Mouse (Mus musculus) left cerebral cortex, adult 18-20 months (tissue): ENCODE data around the gene 4930415O20Rik. TPM values are rescaled to one million over a fixed set of nuclear protein-coding genes. Genes with fewer than 3 reads are reported as not detected.
A peak's percentile ranks its signal among the peaks of the same experiment; 100 is the strongest.

Source experiments
- DNase-seq, 2 experiments: peaks; one replicate each; pipeline ENCODE4 v3.0.0; 2021 to 2022; ENCODE audit warnings: low spot score in 2 of 2, mixed read lengths in 1 of 2
- total RNA-seq, 2 experiments: library from RNA; stranded (reverse); gene quantifications; 2 replicates each; pipeline ENCODE4 v1.2.3; 2021

4930415O20Rik gene
- total RNA-seq, 2 experiments from 2014 or later, result not detected

DNA sequence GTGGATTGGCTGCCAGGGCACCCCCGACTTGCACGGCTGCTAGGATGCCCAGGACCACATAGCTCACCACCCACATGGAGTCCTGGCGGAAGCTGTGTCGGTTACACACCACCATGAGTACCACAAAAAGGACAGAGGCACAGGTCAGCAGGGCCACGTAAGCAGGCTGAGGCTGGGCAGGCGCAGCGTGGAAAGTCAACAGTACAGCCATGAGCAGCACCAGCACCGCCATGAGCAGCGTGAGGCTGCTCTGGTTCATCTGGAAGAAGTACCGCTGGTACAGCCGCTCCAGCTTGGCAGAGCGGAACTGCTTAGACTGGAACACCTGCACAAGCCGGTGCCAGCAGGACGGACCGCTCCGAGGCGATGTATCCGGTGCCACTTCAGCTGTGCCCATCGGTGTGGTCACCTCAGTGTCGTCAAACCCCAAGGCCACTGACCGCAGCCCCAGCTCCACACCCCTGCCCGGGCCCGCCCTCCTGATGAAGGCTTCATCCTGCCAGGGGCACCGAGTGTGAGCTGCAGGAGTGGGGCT lies 33.3 kb downstream of the 4930415O20Rik start:
- DNase-seq, result no peak

DNA sequence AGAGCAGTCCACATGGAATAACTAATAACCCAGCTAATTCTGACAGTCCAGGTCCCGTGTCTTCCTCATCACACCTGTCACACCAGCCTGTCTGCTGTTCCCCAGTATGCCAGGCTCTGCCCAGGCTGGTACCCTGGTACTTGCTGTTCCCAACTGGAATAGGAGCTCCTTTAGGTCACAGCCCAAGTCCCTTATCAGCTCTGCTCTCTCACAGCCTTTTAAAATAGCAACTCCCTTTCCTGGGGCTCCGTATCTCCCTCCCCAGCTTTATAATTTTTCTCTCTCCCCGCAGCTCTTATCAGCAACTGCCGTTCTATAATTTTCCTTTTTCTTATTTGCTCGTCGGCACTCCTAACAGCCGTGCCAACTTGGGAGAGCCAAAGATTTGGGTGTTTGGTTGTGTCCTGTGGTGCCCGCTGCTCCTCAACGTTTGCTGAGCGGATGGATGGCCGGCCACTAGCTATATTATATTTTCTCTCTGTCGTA lies 35.3 kb downstream of the 4930415O20Rik start:
- DNase-seq, result no peak

DNA sequence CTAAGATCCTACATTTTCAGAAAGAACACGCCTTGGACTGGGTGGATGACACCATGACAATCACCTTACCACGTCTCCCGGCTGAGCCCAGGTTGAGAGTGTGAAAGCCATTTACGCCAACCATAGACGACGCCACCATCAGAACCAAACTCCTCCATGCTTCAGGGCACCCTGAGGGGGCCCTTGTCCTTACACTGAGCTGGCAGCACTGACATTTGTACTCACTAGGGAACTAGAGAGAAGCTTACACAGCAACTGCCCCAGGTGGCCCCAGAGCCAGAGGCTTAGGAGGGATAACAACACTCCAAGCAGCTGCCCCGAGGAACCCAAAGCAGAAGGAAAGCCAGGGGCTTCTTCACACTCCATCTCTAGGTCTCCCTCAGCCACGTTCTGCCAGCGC lies 35.9 kb downstream of the 4930415O20Rik start:
- no peak for DNase-seq

DNA sequence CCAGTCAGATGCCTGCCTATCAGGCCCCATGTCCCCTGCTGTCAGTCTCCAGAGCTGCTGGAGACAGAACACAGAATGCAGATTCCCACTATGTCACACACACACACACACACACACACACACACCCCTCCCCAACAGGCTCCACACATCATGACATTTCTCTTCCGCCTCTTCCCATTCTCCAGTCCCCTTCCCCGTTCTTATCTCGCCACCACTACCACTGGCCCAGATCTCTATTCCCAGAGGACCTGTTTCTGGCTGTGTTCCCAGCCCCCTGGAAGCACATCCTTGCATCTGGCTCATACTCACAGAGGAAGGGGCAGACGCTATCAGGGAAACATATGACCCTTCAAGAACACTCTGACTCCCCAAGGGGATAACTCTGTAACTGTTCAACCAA lies 36.8 kb downstream of the 4930415O20Rik start:
- no peak for DNase-seq

DNA sequence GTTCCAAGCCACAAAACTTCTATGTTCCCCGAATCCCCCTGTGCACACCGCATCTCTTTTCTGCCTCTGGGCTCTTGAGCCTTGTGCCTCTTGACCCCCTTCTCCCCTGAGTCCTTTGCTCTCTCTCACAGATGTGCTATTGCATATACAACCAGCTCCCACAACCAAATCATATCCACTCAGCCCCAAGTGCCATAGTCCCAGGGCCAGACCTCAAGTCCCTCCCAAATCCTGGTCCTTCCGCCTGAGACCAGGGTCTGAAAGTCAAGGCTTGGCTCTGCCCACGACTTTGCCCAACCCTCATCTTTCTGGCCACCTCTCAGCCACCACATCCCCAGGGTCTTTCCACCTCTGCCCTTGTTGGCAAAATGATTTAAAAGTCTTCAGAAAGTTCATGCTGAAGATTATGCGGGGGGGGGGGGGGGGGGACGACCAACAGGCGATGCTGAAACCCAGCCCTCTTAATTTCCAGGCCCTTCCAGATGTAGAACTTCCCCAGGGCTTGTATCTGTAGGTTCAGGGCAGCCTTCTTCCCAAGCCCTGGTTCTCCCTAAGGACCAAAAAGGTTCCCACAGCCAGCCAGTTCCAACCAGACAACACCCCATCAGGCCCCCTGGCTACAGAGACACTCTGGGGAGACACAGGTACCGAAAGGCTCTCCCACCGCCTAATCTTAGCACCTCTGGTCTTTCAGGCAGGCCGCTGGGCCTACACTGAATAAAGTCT lies 37.4 kb downstream of the 4930415O20Rik start:
- DNase-seq, result no peak

DNA sequence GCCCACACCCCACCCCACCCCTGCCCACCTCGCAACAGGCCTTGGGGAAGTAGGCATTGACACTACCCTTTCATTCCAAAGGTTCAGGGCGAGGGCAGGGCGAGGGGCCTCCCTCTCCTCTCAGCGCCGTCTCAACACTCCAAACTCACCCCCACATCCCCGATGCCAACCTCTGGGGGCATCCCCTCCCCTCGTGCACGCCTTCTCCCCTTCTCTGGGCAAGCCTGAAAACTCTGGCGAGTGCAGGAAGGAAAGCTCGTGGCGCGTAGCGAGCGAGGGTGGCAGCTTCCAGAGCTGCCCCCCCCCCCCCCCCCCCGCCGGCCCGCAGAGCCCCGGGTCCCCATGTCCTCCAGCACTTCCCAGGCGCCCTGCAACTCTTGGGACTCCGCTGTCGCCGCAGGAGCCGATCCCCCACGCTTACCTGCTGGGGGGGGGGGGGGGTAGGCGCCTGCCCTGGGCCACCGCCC lies 38.0 kb downstream of the 4930415O20Rik start:
- no peak for DNase-seq

DNA sequence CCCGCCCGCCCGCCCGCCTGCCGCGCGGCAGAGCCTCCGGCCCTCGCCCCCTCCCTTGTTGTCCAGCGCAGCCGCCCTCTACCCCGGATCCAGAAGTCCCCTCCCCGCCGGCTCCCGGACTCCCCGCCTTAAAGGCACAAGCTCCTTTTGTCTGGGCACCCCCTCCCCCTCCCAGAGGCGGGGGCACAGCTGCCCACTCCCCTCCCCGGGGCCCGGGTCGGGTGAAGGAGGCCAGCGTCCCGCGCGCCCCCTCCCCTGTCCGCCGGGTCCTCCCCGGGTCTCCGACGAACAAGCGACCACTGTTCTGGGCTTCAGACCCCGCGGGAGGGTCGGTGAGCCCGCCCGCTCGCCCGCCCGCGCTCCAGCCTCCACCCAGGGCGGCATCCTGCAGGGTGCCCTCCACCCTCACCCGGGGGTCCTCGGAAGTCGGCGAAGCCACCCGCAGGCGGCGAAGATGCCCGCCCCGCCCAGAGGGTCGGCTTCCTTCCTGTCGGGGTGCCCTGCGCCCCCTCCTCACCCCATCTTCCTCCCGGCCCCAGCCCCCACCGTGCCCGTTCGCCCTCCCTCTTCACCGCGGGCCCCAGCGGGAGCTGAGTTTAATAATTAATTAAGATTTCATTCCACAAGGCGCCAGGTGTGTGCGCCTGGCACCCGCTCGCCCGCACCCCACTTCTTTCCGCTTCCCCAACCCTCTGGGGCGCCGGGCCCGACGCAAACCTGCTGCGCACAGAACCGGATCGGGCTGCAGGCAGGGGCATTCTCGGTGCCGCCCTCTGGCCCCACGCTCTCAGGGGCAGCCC lies 38.7 kb downstream of the 4930415O20Rik start, which contains the start of gene Adcy6:
Gene Adcy6 (minus strand): TSS at position 746 of the 800 bp plus-strand sequence.
- peak; percentile 64 to 77 for DNase-seq

DNA sequence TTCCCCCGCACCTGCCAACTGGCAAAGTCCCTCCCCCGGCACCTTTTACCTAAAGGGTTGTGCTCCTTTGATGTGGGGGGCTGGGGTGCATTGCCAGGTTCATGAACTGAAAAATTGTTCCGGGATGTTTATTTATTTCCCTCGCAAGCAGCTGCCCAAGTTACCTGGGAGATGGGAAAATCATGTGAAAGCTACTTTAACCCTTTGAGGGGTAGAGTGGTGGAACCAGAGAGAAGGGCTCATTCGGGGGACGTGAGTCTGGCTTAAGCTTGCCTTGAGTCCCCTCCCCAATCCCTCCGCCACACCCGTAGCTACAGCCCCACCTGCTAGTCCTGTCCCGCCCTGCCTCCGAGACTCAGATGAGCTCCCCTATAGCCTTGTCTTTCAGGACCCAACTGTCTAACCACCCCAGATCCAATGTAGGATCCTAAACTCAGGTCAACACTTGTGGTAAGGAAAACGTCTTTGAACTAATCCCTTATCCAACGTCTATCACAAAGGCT lies 39.4 kb downstream of the 4930415O20Rik start:
- DNase-seq, result no peak

DNA sequence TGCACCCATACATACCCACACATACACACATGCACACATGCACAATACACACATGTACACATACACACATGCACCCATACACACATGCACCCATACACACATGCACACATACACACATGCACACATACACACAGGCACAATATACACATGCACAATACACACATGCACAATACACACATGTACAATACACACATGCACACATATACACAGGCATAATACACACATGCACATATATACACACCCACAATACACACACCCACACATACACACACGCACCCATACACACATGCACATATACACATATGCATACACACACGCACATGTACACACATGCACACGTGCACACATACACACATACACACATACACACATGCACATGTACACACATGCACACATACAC lies 41.4 kb downstream of the 4930415O20Rik start:
- no peak for DNase-seq

DNA sequence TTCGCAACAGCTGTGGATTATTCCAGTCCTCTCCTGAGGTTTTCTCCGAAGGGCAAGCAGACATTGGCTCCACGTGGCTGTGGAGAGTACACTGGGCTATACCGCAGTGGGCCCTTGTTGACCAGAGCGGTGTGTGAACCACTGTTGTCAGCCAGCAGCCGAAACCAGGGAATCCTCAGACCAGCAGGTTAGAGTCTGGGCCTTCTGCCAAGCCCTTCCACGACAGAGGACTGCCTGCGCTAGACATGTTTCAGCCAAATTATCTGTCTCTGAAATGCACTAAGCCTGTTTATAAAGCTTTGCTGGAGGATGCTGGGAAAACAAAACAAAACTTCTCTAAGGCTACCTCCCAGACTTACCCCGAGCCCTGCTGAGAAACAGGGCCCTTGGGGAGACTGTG lies 43.7 kb downstream of the 4930415O20Rik start:
- no peak for DNase-seq

DNA sequence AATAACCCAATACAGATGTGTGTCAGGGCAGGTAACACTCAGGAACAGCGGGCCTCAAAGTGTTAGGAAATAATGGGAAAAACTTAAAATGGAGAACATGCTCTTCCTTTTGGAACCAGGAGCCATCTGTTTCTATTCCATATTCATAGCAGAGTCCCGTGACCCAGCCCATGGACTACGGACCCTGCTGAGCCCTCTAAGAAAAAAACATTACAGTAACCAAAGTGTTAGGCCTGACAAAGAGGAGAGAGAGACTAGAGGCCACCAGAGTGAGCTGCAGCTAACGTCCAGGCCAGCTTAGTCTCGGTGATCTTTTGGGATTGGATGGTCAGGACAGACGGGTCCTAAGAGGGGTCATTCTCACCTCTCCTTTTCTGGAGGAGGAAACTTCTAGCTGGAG lies 44.2 kb downstream of the 4930415O20Rik start:
- no peak for DNase-seq

DNA sequence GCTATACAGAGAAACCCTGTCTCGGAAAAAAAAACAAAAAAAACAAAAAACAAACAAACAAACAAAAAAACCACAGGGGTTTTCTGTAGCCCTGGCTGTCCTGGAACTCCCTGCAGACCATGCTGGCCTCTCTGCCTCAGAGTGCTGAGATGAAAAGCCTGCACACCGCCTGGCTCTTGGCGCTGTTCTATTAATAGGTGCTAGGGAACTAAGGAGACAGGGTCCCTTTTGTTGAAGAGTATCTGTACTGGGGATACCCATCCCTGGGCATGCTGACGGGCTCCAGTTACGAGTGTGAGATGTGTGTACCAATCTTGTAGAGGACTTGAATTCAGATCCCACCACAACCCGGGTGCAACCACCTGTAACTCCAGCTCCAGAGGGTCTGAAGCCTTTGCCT lies 44.9 kb downstream of the 4930415O20Rik start:
- no peak for DNase-seq

DNA sequence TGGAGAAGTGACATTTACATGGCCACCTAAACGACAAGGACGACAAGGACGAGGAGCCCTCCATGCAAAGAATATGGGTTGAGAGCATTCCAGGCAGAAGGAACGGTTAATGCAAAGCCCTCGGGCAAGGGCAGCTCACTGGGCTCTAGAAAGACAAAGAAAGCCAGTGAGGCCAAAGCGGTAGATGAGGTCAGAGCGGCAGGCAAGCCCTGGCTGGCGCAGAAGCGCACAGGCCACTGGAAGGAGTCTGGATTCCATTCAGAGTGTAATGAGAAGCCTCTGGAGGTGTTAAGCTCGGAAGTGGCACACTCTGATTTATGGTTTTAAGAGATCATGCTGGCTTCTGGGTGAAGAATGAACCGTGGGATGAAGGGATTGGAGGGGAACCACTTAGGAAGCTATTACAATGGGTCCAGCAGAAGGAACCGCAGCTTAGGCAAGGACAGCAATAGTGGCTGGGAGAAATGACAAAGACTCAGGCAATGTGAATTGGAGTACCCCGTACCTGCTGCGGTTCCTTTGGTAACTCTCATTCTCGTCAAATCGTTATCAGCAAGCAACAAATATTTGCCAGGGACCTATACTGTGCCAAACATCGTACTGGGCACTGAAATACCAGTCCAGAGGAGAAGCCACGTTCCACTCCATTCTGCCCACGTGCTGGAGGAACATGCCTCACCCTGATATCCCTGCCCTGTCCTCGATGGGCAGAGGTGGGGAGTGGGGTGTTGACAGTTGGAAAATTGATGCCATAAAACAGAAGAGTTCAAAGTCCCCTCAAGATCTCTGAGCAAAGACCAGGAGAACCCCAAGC lies 45.8 kb downstream of the 4930415O20Rik start:
- no peak for DNase-seq

DNA sequence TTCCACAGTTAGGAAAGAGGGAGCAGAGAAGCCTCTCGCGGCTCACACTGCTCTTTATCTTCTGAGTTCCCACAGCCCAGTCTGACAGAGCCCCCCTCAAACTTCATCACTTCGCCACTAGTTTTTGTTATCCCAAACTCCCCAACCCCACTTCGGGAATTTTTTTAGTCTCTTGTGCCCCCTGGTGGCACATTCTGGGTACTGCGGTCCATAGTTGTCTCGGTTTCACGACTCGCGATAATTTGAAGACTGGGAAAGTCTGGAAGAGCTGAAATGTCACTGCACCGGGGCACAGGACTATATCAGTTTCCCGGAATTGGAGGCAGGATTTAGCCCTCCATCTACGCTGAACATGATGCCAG lies 46.4 kb downstream of the 4930415O20Rik start:
- peak; percentile 75 to 76 for DNase-seq

DNA sequence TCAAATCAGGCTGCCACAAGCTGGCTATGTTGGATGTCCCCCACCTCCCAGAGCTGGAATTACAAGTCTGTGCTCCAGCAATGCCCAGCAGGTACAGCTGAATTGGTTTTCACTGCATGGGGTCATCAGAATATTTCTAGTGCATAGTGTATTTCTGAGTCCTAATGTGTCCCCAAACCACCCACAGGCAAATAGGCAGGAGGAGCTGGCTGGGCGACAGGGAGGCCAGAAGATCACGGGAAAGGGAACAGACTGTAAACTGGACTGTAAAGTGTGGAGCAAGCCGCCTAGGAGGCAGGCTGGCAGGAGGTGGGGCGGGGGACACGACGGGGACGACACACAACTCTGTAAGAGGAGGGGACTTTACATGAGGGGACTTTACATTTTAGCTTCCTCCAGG lies 51.4 kb downstream of the 4930415O20Rik start:
- no peak for DNase-seq

DNA sequence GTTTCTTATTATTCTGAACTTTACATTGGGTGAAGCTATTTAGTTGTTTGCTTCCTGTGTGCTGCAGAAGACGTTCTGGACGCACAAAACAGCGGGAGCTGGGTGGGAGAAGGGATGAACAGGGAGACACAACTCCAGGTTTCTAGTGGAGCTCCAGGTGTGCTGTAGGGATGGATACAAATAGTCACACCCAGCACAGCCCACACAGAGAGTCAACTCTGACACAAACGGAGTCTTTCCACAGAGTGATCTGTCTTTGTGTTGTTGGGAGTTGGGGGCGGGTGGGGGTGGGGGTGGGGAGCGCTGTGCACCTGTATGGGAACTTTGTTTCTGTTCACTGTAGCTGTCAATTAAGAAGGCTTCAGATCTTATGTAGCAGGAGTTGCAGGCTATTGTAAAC lies 51.9 kb downstream of the 4930415O20Rik start:
- DNase-seq, result no peak

DNA sequence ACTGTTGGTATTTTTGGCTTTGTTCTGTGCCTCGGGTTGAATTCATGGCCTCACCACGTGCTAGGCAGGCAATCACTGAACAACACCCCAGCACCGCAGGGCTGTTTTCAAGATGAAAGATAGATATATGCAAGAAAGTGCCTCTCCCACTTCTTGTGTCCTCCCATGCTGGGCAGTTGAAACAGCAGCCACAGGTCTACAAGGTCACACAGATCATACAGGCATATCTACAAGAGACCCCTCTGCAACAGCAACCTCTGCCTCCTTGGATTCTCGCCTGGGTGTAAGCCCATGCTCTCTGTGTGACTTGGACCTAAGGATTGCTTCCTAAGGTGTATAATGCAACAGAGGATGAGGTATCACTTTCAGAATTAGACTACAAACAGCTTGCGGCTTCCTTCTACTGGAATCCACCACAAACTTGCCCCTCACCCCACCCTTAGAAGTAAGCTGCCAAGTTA lies 52.6 kb downstream of the 4930415O20Rik start:
- DNase-seq, result no peak

DNA sequence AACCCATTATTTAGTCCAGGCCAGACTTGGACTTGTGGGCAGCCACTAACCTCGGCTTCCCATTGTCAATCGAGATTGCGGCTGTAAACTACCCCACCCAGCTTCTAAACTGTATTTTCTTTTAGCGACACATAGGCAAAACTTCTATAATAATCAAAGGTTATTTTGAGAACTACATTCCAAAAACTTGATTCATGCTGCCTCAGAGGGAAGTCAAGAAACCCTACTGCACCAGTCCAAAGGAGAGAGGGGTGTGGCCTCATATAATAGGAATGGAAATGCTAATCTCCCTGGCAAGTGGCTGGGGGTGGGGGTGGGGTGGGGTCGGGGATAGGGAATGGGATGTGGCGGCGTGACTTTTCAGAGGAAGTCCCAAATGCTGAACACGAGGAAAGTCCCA lies 55.3 kb downstream of the 4930415O20Rik start:
- no peak for DNase-seq

DNA sequence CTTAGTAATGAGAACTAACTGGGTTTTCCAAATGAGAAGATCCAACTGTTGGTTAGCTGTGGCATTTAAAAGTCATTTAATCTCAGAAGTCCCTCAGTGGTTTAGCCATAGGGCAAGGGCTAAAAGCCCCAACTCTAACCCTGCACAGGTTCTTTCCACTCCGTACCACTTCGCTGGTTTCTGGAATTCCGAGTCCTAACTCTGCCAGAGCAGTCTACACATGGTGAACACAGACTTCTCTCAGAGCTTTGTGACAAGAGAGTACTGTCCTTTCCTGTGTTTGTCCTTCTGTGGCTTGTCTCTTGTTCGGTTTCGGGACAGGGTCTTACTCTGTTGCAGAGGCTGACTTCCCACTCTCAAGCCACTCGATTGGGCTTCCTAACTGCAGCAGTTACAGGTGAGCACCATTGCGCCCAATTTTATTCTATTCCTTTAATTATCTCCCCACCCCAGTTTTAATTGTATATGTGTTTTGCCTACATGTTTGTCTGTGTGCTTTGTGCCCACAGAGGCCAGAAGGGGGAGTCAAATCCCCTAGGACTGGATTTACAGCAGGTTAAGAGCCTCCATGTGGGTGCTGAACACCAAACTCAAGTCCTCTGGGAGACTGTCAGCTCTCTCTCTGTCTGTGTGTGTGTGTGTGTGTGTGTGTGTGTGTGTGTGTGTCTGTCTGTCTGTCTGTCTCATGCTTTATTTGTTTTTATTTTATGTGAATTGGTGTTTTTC lies 55.8 kb downstream of the 4930415O20Rik start:
- no peak for DNase-seq

DNA sequence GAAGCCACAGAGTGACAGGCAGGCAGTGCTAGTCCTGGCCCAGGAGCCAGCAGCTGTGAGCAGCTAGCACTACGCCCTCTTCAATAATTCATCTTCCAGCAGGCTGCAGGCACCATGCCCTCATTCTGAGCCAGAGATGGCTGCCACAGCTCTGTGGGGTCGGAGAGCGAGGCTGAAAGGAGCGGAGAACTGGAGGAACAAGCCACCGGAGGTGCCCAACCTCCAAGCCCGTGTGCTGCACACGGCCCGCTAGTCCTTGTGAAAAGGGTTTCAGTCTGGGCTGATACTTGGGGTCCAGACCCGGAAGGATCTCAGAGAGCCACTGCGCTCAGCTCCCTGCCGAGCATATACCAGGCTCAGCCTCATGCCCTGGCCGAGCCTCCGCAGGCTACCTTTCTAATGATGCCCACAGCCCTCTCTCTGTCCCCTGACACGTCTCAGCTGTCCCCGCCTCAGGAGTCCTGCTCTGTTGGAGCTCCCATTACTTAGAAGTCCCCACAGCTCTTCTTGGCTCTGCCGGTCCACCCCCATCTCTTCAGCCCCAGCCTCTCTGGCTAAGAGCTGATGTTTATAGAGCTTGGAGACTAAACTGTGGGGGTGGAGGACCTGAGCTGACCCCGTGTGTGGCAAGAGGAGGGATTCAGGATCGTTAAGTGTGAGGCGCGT lies 57.9 kb downstream of the 4930415O20Rik start:
- DNase-seq, result no peak
